In genomic region chr4:128774467-128774866, GRCm38 (mm10) we compare ENCODE assay signal across 8 mouse cellular contexts. TPM values are rescaled to one million over a fixed set of nuclear protein-coding genes. Genes with fewer than 3 reads are reported as not detected.
A peak's percentile ranks its signal among the peaks of the same experiment; 100 is the strongest.
DNase-seq lines count a peak whose midpoint lies in the region; ATAC-seq and TF ChIP-seq lines count a peak whose summit lies in the region.

No protein-coding gene starts in this region.

- H3K9ac ChIP-seq in midbrain, postnatal 0 days (replicated peaks; ENCODE audit: low read length, poor library complexity, severe bottlenecking): no peak overlapping the region

- peak; percentile 56 for DNase-seq in embryo, embryonic 11 days
- DNase-seq in embryo, embryonic 9.5 days (ENCODE audit: extremely low spot score): no peak
- peak; percentile 63 for DNase-seq in midbrain, postnatal 0 days (ENCODE audit: low spot score)
- no peak for DNase-seq in midbrain, embryonic 10.5 days (ENCODE audit: low spot score)
- peak; percentile 41 for DNase-seq in brain, embryonic 14.5 days (ENCODE audit: low read depth)
- peak; percentile 20 for DNase-seq in hindlimb bud, embryonic 11.5 days (ENCODE audit: extremely low spot score, low read depth, low spot score)
- DNase-seq in lung, postnatal 10 days: peak; percentile 63
- DNase-seq in thymus, postnatal 36 days: peak; percentile 45 to 52

- no peaks in the 10 kb centered on the region for H3K27me3 ChIP-seq in midbrain, postnatal 0 days (ENCODE audit: insufficient read depth, low read length)
- no peaks in the 10 kb centered on the region for H3K27me3 ChIP-seq in midbrain, embryonic 10.5 days (ENCODE audit: low read depth, poor library complexity, severe bottlenecking)

- no peaks in the 10 kb centered on the region for H3K4me1 ChIP-seq in midbrain, postnatal 0 days (ENCODE audit: insufficient read depth, low read length)
- peaks cover 12% of the 10 kb centered on the region for H3K4me1 ChIP-seq in midbrain, embryonic 10.5 days

- H3K9me3 ChIP-seq in midbrain, postnatal 0 days (ENCODE audit: low read length): no peaks in the 10 kb centered on the region
- no peaks in the 10 kb centered on the region for H3K9me3 ChIP-seq in midbrain, embryonic 10.5 days (replicated peaks)

- H3K4me3 ChIP-seq in midbrain, postnatal 0 days (ENCODE audit: low read depth, low read length): no peak overlapping the region
- no peak overlapping the region for H3K4me3 ChIP-seq in midbrain, embryonic 10.5 days

- WGBS in midbrain, postnatal 0 days: 95% methylated on average over 9 of the region's 9 CpGs
- 90% methylated on average over 9 of the region's 9 CpGs for WGBS in midbrain, embryonic 10.5 days

- H3K36me3 ChIP-seq in midbrain, postnatal 0 days (ENCODE audit: insufficient read depth, low read length): peaks cover 52% of the 10 kb centered on the region
- H3K36me3 ChIP-seq in midbrain, embryonic 10.5 days: peaks cover 83% of the 10 kb centered on the region

- no peak overlapping the region for H3K27ac ChIP-seq in midbrain, postnatal 0 days (ENCODE audit: low read depth, low read length)
- no peak overlapping the region for H3K27ac ChIP-seq in midbrain, embryonic 10.5 days (replicated peaks)

- peak; percentile 81 for TF ChIP-seq CTCF in midbrain, postnatal 0 days (IDR thresholded peaks at IDR 0.05)
- TF ChIP-seq CTCF in brain, embryonic 14.5 days (IDR thresholded peaks at IDR 0.05; ENCODE audit: borderline replicate concordance, extremely low read depth, insufficient read depth, insufficient read length): peak; percentile 73; the same call in 1 of the 2 replicates

- TF ChIP-seq POLR2A in brain, embryonic 14.5 days (IDR thresholded peaks at IDR 0.05; ENCODE audit: borderline replicate concordance, extremely low read depth, insufficient read depth, insufficient read length, poor library complexity, severe bottlenecking): no peak

- ATAC-seq in midbrain, postnatal 0 days (ENCODE audit: low FRiP score): no peak

- H3K4me2 ChIP-seq in midbrain, postnatal 0 days (ENCODE audit: low read depth, low read length, poor library complexity, severe bottlenecking): no peak overlapping the region

RNA-seq across cellular contexts. Expression of gene A3galt2, which starts 19.3 kb away (rescaled TPM):
- 0.19 and 0.38 TPM in 2 replicates for total RNA-seq in midbrain, postnatal 0 days (2014; rRNA removed)
- 0.05 TPM in 1 of 2 replicates, not detected in the other for polyA plus RNA-seq in midbrain, postnatal 0 days (2015; fragmentation: Nextera tagmentation; extraction: Ambion mirVana)
- polyA plus RNA-seq in midbrain, embryonic 10.5 days (2016; fragmentation: Nextera tagmentation; extraction: Ambion mirVana): 0.10 and 0.24 TPM in 2 replicates
- 4.6 and 5.0 TPM in 2 replicates for polyA plus RNA-seq in brain, embryonic 14.5 days (2012; rRNA removed)

RNA-seq across cellular contexts. Expression of gene Zfp362, which starts 31.4 kb away (rescaled TPM):
- 26.7 and 33.3 TPM in 2 replicates for total RNA-seq in midbrain, postnatal 0 days (2014; rRNA removed)
- 24.8 and 27.0 TPM in 2 replicates for polyA plus RNA-seq in midbrain, postnatal 0 days (2015; fragmentation: Nextera tagmentation; extraction: Ambion mirVana)
- 36.5 and 37.9 TPM in 2 replicates for polyA plus RNA-seq in midbrain, embryonic 10.5 days (2016; fragmentation: Nextera tagmentation; extraction: Ambion mirVana)
- 70.0 and 94.1 TPM in 2 replicates for polyA plus RNA-seq in brain, embryonic 14.5 days (2012; rRNA removed)

Comparison
In these comparisons a context has a peak if more than half of its experiments do, and no peak if none do; other contexts are left out.
1. DNase-seq: peak in embryo, embryonic 11 days (single experiment), midbrain, postnatal 0 days (single experiment), brain, embryonic 14.5 days (single experiment), hindlimb bud, embryonic 11.5 days (single experiment), lung, postnatal 10 days (single experiment) and thymus, postnatal 36 days (2 of 2); none in embryo, embryonic 9.5 days (single experiment) and midbrain, embryonic 10.5 days (single experiment).